Mouse (Mus musculus): ENCODE results near the gene Rpl36a.

Rpl36a gene

GRCm38 (mm10) chrX:134599922-134600565 is 14.6 kb downstream of the Rpl36a start:
- peak; percentile 72 for DNase-seq (ENCODE audit: low read depth)

GRCm38 (mm10) chrX:134600659-134601379 is 15.4 kb downstream of the Rpl36a start, which contains the start of the genes Gla and Hnrnph2:
Gla (minus strand) TSS chrX:134601125.
Hnrnph2 (plus strand) TSS chrX:134601179.
- peak; percentile 99 for DNase-seq (ENCODE audit: low read depth)

DNA sequence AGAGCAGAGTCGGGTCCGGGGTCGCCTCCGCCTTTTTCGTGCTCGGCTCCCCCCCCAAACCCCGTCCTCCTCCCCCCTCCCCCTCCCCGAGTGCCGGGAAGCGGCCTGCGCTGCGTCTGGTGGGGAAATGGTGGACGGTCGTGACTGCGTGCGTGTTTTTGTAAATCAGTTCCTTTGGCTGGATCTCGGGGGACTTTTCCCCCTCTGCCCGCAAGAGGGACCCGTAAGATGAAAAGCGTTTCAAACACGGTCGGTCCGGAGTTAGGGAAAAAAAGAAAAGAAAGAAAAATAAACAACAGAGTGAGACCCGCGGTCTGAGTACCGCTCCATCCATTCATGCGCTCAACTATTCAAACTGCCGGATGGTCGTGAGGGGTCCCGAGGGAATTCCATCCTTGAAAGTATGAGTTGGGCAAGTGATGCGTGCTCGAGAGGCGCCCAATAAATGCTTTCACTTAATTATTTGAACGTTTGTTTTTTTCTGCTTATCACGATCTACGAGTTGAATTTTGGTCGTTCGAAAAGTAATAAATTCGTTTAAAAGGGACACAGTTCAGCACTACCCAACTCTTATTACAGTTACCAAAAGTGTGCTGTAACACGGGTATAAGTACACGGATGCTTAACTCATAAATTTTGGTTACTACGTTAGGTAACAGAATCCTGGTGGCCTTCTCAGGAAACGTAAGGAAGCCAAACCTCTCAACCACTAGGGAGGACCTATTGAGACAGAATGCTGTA is 16.1 kb downstream of the Rpl36a start:
- peak; percentile 61 for DNase-seq (ENCODE audit: low read depth)

GRCm38 (mm10) chrX:134609472-134609871 is 24.0 kb downstream of the Rpl36a start:
- peak; percentile 68 for DNase-seq (ENCODE audit: low read depth)

DNA sequence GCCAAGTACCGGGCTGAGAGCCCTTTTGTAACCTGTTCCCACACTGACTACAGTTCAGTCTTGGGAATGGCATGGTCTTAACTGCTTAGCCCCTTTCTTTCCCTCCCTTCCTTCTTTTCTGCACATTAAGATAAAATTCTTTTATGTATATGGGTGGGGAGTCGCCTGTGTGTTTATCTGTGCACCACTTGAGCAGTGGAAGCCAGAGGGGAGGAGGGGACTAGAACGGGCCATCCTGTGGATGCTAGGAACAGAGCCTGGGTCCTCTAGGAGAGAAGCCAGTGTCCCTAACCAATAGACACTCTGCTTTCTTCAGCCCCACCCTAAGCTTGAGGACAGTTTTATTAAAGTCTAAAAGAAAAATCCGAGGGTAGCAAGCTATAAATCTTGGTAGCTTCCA is 25.5 kb downstream of the Rpl36a start:
- DNase-seq (ENCODE audit: low read depth): no peak

GRCm38 (mm10) chrX:134612285-134612959 is 27.0 kb downstream of the Rpl36a start:
- DNase-seq (ENCODE audit: low read depth): no peak

GRCm38 (mm10) chrX:134614306-134614705 is 28.9 kb downstream of the Rpl36a start:
- peak; percentile 25 for DNase-seq (ENCODE audit: low read depth)

DNA sequence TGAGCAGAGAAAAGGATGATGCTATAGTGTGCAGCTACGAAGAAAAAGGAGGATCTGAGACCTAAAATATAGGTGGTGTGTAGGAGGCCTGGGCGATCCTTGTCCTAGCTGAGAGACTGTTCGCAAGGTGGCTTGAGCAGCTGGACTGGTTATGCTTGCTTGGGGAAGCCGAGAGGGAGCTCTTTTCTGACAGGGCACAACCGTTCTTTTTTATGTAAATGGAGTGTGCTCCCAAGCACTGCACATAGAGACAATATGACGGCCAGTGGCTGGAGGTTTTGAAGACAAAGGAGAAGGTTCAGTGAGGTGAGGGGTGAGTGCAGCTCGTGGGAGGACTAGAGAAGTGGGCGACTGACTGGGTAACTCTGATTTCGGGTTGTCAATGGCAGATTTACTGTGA is 34.2 kb downstream of the Rpl36a start:
- DNase-seq (ENCODE audit: low read depth): no peak

DNA sequence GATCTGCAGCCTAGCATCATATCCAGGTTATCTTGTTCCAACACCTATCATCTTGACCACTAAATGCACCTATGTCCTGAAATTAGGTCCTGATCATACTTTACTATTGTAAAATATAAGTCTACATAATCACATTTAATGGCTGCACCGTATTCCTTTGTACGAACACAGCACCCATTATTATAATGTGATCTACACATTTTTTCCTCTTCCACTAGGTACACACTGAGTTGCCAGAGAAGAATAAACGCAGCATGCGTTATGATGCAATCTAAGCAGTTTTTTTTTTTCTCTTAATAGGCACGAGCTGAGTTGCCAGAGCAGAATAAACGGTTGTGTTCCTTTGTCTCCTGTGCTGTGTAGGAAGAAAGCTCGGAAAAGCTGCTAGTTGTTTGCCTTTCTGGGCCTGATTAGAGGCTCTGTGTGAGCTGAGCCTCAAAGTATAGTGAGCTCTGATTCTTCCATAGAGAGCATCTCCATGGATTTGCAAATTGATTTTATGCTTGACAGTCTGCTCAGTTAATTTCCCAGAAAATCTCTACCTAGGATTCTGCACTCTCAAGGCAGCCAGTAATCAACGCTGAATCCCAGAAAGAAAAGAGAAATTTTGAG is 34.9 kb downstream of the Rpl36a start:
- DNase-seq (ENCODE audit: low read depth): no peak

GRCm38 (mm10) chrX:134621685-134622084 is 36.2 kb downstream of the Rpl36a start:
- no peak for DNase-seq (ENCODE audit: low read depth)

DNA sequence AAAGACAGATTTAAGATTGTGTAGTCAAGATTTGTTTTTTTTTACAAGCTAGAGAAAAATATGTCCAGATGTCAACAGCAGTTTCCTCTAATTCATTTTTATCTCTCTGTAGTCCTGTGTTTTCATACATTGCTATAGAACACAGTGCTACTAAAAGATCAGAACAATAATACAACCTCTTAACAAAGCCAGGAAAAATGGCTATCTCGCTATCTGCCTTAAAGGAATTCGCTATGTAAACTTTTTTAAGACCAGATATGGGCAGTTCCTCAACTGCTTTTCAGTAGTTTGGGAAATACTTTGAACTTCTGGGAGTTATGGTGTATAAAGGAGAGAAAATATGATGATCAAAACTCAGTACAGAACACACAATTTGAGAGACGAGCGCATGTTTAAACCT is 37.9 kb downstream of the Rpl36a start:
- no peak for DNase-seq (ENCODE audit: low read depth)

- no peak for DNase-seq (ENCODE audit: low read depth)
These were observed 42.7 kb downstream of the Rpl36a start for GRCm38 (mm10) chrX:134628200-134628599.

GRCm38 (mm10) chrX:134632710-134633109 is 47.3 kb downstream of the Rpl36a start:
- no peak for DNase-seq (ENCODE audit: low read depth)

DNA sequence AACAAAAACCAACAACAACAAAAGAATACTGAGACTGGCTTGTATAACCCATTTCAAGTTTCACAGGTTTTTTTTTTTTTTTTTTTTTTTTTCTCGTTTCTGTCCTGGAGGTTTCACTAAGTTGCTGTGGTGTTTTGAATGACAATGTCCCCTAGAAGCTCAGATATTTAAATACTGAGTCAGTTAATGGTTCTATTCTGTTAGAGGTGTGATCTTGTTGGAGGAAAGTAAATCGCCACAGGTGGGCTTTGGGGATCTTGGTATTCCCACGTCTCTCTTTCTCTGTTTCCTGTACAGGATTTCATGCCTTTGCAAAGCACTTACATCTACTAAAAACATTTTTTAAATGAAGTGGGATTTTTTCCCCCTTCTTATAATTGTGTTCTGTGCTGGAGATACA is 49.7 kb downstream of the Rpl36a start:
- no peak for DNase-seq (ENCODE audit: low read depth)

- peak; percentile 4 for DNase-seq (ENCODE audit: low read depth)
These were observed 50.4 kb downstream of the Rpl36a start for GRCm38 (mm10) chrX:134635860-134636259.

Data from 416B (cell line).